Mouse (Mus musculus): ENCODE measurements around the gene Umps.

- TF ChIP-seq CTCF (IDR thresholded peaks at IDR 0.05; ENCODE audit: control insufficient read depth, insufficient read depth, low read length), result no peak
- no peak for TF ChIP-seq POLR2A (IDR thresholded peaks at IDR 0.05; ENCODE audit: borderline replicate concordance, control insufficient read depth, low read depth, low read length)
Measured at GRCm38 (mm10) chr16:33986993-33987392, 20.2 kb upstream of the Umps start.
